Mouse (Mus musculus) C2C12 (cell line): ENCODE measurements at regions not wholly inside any gene's neighbourhood (a gene's known extent, or its start where the extent isn't known, plus 50 kb on each side); places are given as distances from the start of the nearest gene placed in this dataset.

ENCODE experiments used
- H3K27me3 ChIP-seq: one replicate; pipeline ENCODE4 v1.6.1; 2011; ENCODE audit not compliant: control insufficient read depth, insufficient read depth, insufficient read length
- H3K36me3 ChIP-seq: one replicate; pipeline ENCODE4 v1.6.1; 2011; ENCODE audit not compliant: control insufficient read depth, insufficient read depth
- H3K4me3 ChIP-seq: one replicate; pipeline ENCODE4 v1.5.1; 2011; ENCODE audit warnings: mild to moderate bottlenecking, control low read depth; ENCODE audit not compliant: poor library complexity, insufficient read depth, severe bottlenecking
- H3K79me2 ChIP-seq: one replicate; pipeline ENCODE4 v1.6.1; 2011; ENCODE audit not compliant: control insufficient read depth, insufficient read depth
- H3K79me3 ChIP-seq: one replicate; pipeline ENCODE4 v1.6.1; 2011; ENCODE audit warnings: low read depth, control low read depth
- H3ac ChIP-seq: one replicate; pipeline ENCODE3; 2011; ENCODE audit warnings: low read depth; ENCODE audit not compliant: control insufficient read depth, insufficient read length
- CEBPB ChIP-seq: IDR thresholded peaks from one replicate; pipeline ENCODE4 v1.6.1; 2011; ENCODE audit warnings: low read depth, mild to moderate bottlenecking, control low read depth, moderate library complexity
- CTCF ChIP-seq: IDR thresholded peaks from one replicate; pipeline ENCODE4 v1.5.1; 2011; ENCODE audit not compliant: control insufficient read depth, insufficient read depth, insufficient read length
- FOSL1 ChIP-seq: IDR thresholded peaks from one replicate; pipeline ENCODE4 v1.8.0; 2011; ENCODE audit warnings: mild to moderate bottlenecking, low read length; ENCODE audit not compliant: poor library complexity, insufficient read depth, severe bottlenecking
- MAX ChIP-seq: IDR thresholded peaks from one replicate; pipeline ENCODE4 v1.6.1; 2011; ENCODE audit warnings: mild to moderate bottlenecking, control low read depth
- MYOD1 ChIP-seq: IDR thresholded peaks from one replicate; pipeline ENCODE4 v1.6.1; 2011; ENCODE audit warnings: low read depth; ENCODE audit not compliant: control insufficient read depth, insufficient read length
- MYOG ChIP-seq: IDR thresholded peaks from one replicate; pipeline ENCODE4 v1.6.1; 2011; ENCODE audit not compliant: control insufficient read depth, insufficient read length; ENCODE audit errors: extremely low read depth
- USF1 ChIP-seq: IDR thresholded peaks from one replicate; pipeline ENCODE4 v1.6.1; 2011; ENCODE audit warnings: low read depth, mild to moderate bottlenecking, control low read depth, moderate library complexity

DNA sequence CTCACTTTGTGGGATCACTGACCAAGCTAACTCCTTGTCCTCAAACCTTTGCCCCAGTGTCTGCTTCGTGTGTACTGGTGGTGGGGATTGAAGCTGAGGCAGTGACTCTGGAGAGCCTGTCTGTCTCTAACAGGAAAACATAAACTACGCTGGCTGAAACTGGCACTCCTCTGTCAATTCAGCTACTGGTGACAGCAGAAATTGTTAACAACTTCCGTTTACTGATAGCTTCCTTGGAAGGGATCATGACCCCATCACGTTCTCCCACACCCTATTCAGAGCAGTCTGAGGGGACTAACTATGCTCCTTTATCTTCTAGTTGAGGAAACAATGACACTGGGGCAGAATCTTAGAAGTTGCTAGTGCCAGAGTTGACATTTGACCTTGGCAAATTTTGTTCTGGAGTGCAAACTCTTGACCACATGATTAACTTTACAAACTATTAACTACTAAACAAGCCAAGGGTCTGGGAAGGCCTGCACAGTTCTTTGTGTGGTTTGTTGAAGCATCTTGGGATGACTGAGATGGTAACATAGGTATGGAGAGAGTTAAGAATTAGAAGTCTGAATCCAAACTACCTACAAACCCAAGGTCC is 96.7 kb upstream of the Max start:
- H3K36me3 ChIP-seq: no peaks in the 10 kb centered on the region
- TF ChIP-seq USF1: no peak
- no peak for TF ChIP-seq MYOG
- TF ChIP-seq MYOD1: no peak
- no peak for TF ChIP-seq CEBPB
- TF ChIP-seq FOSL1: no peak
- no peak for TF ChIP-seq CTCF
- no peak for TF ChIP-seq MAX
- H3K79me3 ChIP-seq: no peaks in the 10 kb centered on the region
- H3ac ChIP-seq: no peak overlapping the region
- H3K79me2 ChIP-seq: no peaks in the 10 kb centered on the region
- H3K4me3 ChIP-seq: no peak overlapping the region
- H3K27me3 ChIP-seq: no peaks in the 10 kb centered on the region

GRCm38 (mm10) chr12:77056748-77057370 is 94.9 kb upstream of the Max start:
- no peaks in the 10 kb centered on the region for H3K27me3 ChIP-seq
- H3K36me3 ChIP-seq: no peaks in the 10 kb centered on the region
- TF ChIP-seq MYOG (no peak), CEBPB (no peak), FOSL1 (no peak), USF1 (no peak), CTCF (no peak), MAX (no peak), MYOD1 (no peak)
- H3K4me3 ChIP-seq: no peak overlapping the region
- no peak overlapping the region for H3ac ChIP-seq
- H3K79me3 ChIP-seq: no peaks in the 10 kb centered on the region
- H3K79me2 ChIP-seq: no peaks in the 10 kb centered on the region

DNA sequence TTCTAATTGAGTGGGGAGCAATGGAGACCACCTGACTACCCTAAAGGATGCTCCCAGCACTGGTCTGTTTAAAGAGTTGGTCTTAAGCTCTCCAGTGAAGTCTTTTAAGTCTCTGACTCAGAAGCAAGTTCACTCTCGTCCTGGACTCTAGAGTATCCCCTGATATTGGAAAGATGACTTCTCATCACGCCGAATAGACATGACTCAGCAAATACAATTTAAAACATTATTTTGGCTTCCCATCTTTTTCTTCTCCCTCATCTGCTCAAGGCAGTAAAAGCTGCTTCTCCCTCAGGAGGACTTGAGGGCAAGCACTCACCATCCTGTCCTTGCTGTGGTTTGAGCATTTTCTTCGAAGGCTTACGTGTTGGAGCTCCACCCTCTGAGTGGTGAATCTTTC is 92.7 kb upstream of the Max start:
- Histone ChIP-seq H3K4me3 (no peak overlapping the region), H3K79me2 (no peaks in the 10 kb centered on the region), H3ac (no peak overlapping the region), H3K36me3 (no peaks in the 10 kb centered on the region), H3K27me3 (no peaks in the 10 kb centered on the region), H3K79me3 (no peaks in the 10 kb centered on the region)
- TF ChIP-seq MYOG (no peak), FOSL1 (no peak), CTCF (no peak), CEBPB (no peak), USF1 (no peak), MYOD1 (no peak), MAX (no peak)

GRCm38 (mm10) chr12:77054211-77054610 is 92.2 kb upstream of the Max start:
- no peak overlapping the region for H3ac ChIP-seq
- TF ChIP-seq MYOG (no peak), USF1 (no peak), CEBPB (no peak), MAX (no peak), CTCF (no peak), FOSL1 (no peak), MYOD1 (no peak)
- H3K27me3 ChIP-seq: no peaks in the 10 kb centered on the region

DNA sequence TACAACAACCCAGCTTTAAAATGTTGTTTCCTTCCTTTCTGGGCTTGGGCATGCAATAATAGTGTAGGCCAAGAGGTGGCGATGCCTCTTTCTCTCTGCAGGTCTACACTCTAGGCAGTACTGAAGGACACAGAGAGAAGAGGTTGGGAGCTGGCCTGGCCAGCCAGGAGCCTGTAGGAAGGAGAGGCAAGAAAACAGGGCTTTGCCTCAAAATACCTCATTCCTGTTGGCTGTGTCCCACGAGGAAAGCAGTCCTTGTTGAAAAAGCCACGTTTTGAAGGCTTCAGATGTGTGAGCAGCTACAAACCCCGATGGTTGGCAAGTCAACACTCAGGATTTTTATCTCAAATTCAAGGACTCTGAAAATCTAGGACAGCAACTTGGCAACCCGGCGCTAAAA is 90.9 kb upstream of the Max start:
- peak; percentile 27 for TF ChIP-seq CTCF
- no peak for TF ChIP-seq FOSL1
- no peaks in the 10 kb centered on the region for H3K36me3 ChIP-seq
- no peak overlapping the region for H3ac ChIP-seq
- H3K4me3 ChIP-seq: no peak overlapping the region
- no peaks in the 10 kb centered on the region for H3K27me3 ChIP-seq
- no peaks in the 10 kb centered on the region for H3K79me2 ChIP-seq
- no peaks in the 10 kb centered on the region for H3K79me3 ChIP-seq

More at GRCm38 (mm10) chr12:77054211-77054610, 92.2 kb upstream of the Max start:
- Histone ChIP-seq H3K36me3 (no peaks in the 10 kb centered on the region), H3K79me3 (no peaks in the 10 kb centered on the region), H3K79me2 (no peaks in the 10 kb centered on the region), H3K4me3 (no peak overlapping the region)

DNA sequence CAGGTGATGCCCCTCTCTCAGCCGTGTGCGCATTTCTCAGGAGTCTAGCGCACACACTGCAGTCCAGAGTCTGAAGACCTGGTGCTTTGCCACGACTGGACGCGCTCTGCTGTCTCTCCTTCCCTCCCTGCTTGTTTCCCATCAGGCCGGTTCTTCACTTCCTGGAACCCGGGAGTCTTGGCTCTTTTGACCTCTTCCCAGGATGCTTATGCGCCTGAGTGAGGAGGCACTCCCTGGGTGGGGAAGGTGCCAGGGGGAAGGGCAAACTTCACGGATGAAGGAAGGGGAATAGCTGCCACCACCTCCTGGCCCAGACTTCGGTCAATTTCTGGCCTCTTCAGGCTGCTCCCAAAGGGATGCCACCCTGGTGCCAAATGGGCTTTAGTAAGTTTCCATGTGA is 86.4 kb upstream of the Max start:
- no peak overlapping the region for H3K4me3 ChIP-seq
- no peaks in the 10 kb centered on the region for H3K27me3 ChIP-seq
- no peaks in the 10 kb centered on the region for H3K79me2 ChIP-seq
- H3K79me3 ChIP-seq: no peaks in the 10 kb centered on the region
- TF ChIP-seq USF1 (no peak), MYOG (no peak), CTCF (no peak), MAX (no peak), CEBPB (no peak), MYOD1 (no peak), FOSL1 (no peak)
- no peaks in the 10 kb centered on the region for H3K36me3 ChIP-seq
- no peak overlapping the region for H3ac ChIP-seq
